Mouse (Mus musculus): ENCODE data around the gene Cmtm7.

DNA sequence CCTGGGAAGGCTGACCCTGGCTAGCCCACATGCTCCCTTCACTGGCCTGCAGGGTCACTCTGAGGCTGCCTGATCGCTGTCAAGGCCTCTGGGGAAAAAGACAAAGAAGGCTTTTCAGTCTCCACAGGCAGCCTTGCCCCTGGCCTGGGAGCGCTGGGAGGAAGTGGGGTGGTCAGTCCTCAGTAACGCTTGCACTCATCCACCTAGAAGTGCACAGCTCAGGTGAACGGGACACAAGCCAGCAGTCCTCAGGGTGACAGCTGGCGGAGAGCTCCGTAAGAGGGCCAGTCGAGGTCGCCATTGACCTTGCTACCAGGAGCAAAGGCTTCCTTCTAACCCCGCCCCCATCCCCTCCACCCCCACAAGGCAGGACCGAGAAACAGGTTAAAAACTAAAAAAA, 13.6 kb downstream of the Cmtm7 start:
- no peak for TF ChIP-seq GATA1 (IDR thresholded peaks at IDR 0.05; ENCODE audit: borderline replicate concordance, low read length)
- no peak for TF ChIP-seq CTCF (IDR thresholded peaks at IDR 0.05; ENCODE audit: low read depth, low read length)
- TF ChIP-seq TAL1 (conservative IDR thresholded peaks at IDR 0.05; ENCODE audit: low read depth, low read length): no peak
- TF ChIP-seq POLR2AphosphoS5 (IDR thresholded peaks at IDR 0.05; ENCODE audit: insufficient replicate concordance, low read depth, low read length): no peak
